Comparison of ENCODE assay signal across 22 mouse cellular contexts in genomic region chr15:85334234-85334633, GRCm38 (mm10).
"Had no signal": no experiment of that assay in that cellular context is flagged by ENCODE, and none has a peak within 500 bp of the region (broad histone marks: within the 10 kb centered on the region; RNA-seq: fewer than 3 reads in every experiment).

No protein-coding gene starts in this region.

- H3K27me3 ChIP-seq: hindbrain, embryonic 12.5 days; intestine, embryonic 15.5 days; limb, embryonic 12.5 days; liver, embryonic 13.5 days had no signal

- H3K4me2 ChIP-seq: heart, embryonic 11.5 days; hindbrain, embryonic 12.5 days; hindbrain, embryonic 14.5 days; intestine, embryonic 15.5 days; limb, embryonic 12.5 days; liver, embryonic 13.5 days had no signal

- H3K27ac ChIP-seq: heart, adult 2 months; hindbrain, embryonic 10.5 days; hindbrain, embryonic 12.5 days; hindbrain, embryonic 14.5 days; intestine, embryonic 15.5 days; layer of hippocampus, adult 2 months; left cerebral cortex, adult 2 months; limb, embryonic 10.5 days; limb, embryonic 12.5 days; liver, embryonic 13.5 days had no signal

- H3K9ac ChIP-seq: hindbrain, embryonic 12.5 days; hindbrain, embryonic 14.5 days; intestine, embryonic 15.5 days; limb, embryonic 12.5 days; liver, embryonic 13.5 days had no signal

- H3K4me3 ChIP-seq: heart, adult 2 months; hindbrain, embryonic 10.5 days; hindbrain, embryonic 12.5 days; intestine, embryonic 15.5 days; layer of hippocampus, adult 2 months; left cerebral cortex, adult 2 months; limb, embryonic 10.5 days; limb, embryonic 12.5 days; liver, embryonic 13.5 days had no signal

- H3K9me3 ChIP-seq: hindbrain, embryonic 10.5 days; hindbrain, embryonic 12.5 days; intestine, embryonic 15.5 days; limb, embryonic 10.5 days; limb, embryonic 12.5 days; liver, embryonic 13.5 days had no signal

- ATAC-seq: hindbrain, embryonic 16.5 days; inflammation-experienced regulatory T-cells, adult 6 months; intestine, embryonic 15.5 days; intestine, postnatal 0 days had no signal

- DNase-seq: gastrocnemius, postnatal 25 days; heart, adult 2 months; heart, postnatal 10 days; heart, postnatal 4 days; kidney, adult 18-20 months; kidney, adult 8-10 months; kidney, postnatal 10 days; kidney, postnatal 25 days; kidney, postnatal 4 days; liver, embryonic 13.5 days had no signal

- H3K36me3 ChIP-seq: hindbrain, embryonic 10.5 days; hindbrain, embryonic 12.5 days; intestine, embryonic 15.5 days; limb, embryonic 12.5 days; liver, embryonic 13.5 days had no signal
